Mouse (Mus musculus) heart, adult 2 months (tissue): ENCODE results near the gene Acss2.
A peak's percentile ranks its signal among the peaks of the same experiment; 100 is the strongest.

Experiments used
- CTCF ChIP-seq: fragments of 200-600 bp; IDR thresholded peaks from 2 replicates; pipeline ENCODE4 v1.8.1; 2022; ENCODE audit warnings: antibody characterized with exemption, mild to moderate bottlenecking, moderate library complexity
- EP300 ChIP-seq: fragments of 200-500 bp; IDR thresholded peaks from 2 replicates; pipeline ENCODE4 v1.6.1; 2011; ENCODE audit warnings: low read depth, low read length, control low read depth; ENCODE audit not compliant: insufficient read depth

- TF ChIP-seq CTCF (peak; percentile 78), EP300 (0 out of 2 replicates have a peak, but pooled peaks have one; percentile 17)
These were observed 107.0 kb downstream of the Acss2 start for GRCm38 (mm10) chr2:155624730-155625129.
